Mouse (Mus musculus): ENCODE measurements around the gene Tcf7l2.
A peak's percentile ranks its signal among the peaks of the same experiment; 100 is the strongest.

The Tcf7l2 gene

GRCm38 (mm10) chr19:55923789-55924426, 182.3 kb downstream of the Tcf7l2 start:
- peak; percentile 74 for DNase-seq

GRCm38 (mm10) chr19:55924800-55925199, 183.2 kb downstream of the Tcf7l2 start:
- DNase-seq: no peak

GRCm38 (mm10) chr19:55925425-55925803, 183.8 kb downstream of the Tcf7l2 start:
- peak; percentile 60 for DNase-seq

GRCm38 (mm10) chr19:55925804-55926521, 184.3 kb downstream of the Tcf7l2 start:
- no peak for DNase-seq

GRCm38 (mm10) chr19:55926858-55927673, 185.4 kb downstream of the Tcf7l2 start:
- no peak for DNase-seq

- DNase-seq: no peak
These were observed 186.0 kb downstream of the Tcf7l2 start for GRCm38 (mm10) chr19:55927674-55928061.

GRCm38 (mm10) chr19:55928674-55929073, 187.1 kb downstream of the Tcf7l2 start:
- DNase-seq: no peak

GRCm38 (mm10) chr19:55931642-55932041, 190.0 kb downstream of the Tcf7l2 start:
- DNase-seq: no peak

GRCm38 (mm10) chr19:55933947-55934729, 192.5 kb downstream of the Tcf7l2 start:
- no peak for DNase-seq

GRCm38 (mm10) chr19:55934730-55935003, 193.0 kb downstream of the Tcf7l2 start:
- no peak for DNase-seq

GRCm38 (mm10) chr19:55937026-55937425, 195.4 kb downstream of the Tcf7l2 start:
- no peak for DNase-seq

GRCm38 (mm10) chr19:55938254-55939046, 196.8 kb downstream of the Tcf7l2 start:
- DNase-seq: no peak

- no peak for DNase-seq
These were observed 197.5 kb downstream of the Tcf7l2 start for GRCm38 (mm10) chr19:55939090-55939489.

GRCm38 (mm10) chr19:55939719-55940118, 198.1 kb downstream of the Tcf7l2 start:
- no peak for DNase-seq

GRCm38 (mm10) chr19:55940538-55941252, 199.1 kb downstream of the Tcf7l2 start:
- peak; percentile 71 for DNase-seq

- peak; percentile 41 for DNase-seq
These were observed 199.9 kb downstream of the Tcf7l2 start for GRCm38 (mm10) chr19:55941253-55942125.

- no peak for DNase-seq
These were observed 209.8 kb downstream of the Tcf7l2 start for GRCm38 (mm10) chr19:55951397-55951796.

GRCm38 (mm10) chr19:55953207-55953606, 211.6 kb downstream of the Tcf7l2 start:
- no peak for DNase-seq

GRCm38 (mm10) chr19:55955126-55955525, 213.5 kb downstream of the Tcf7l2 start:
- DNase-seq: no peak

GRCm38 (mm10) chr19:55956745-55957144, 215.1 kb downstream of the Tcf7l2 start:
- no peak for DNase-seq

GRCm38 (mm10) chr19:55964421-55964820, 222.8 kb downstream of the Tcf7l2 start:
- DNase-seq: no peak
